Mouse (Mus musculus) testis, postnatal 10 days (tissue): ENCODE data around the gene Capn3.

Experiments
- DNase-seq: peaks from one replicate; pipeline ENCODE4 v3.0.0; 2021; ENCODE audit warnings: low spot score

Gene Capn3

DNA sequence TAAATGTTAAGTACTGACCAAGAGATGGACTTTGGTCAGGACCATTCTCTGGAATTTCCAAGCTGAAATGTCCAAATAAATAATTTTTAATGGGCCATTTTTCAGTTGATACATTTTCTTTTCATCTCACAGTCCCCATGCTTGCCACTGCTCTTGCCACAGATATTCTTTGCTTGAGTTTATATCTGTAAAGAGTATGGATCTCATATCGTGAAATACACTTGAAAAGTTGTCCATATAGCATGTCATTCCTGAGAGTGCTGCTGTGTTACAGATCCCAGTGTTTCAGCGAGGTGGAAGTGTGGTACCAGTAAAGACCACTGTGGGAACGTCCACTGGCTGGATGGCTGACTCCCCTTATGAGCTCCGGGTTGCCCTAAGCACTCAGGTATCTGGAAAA lies at the start of gene Capn3:
Gene Capn3 (plus strand): TSS at position 301 of the 400 bp plus-strand sequence.
- DNase-seq, result no peak

DNA sequence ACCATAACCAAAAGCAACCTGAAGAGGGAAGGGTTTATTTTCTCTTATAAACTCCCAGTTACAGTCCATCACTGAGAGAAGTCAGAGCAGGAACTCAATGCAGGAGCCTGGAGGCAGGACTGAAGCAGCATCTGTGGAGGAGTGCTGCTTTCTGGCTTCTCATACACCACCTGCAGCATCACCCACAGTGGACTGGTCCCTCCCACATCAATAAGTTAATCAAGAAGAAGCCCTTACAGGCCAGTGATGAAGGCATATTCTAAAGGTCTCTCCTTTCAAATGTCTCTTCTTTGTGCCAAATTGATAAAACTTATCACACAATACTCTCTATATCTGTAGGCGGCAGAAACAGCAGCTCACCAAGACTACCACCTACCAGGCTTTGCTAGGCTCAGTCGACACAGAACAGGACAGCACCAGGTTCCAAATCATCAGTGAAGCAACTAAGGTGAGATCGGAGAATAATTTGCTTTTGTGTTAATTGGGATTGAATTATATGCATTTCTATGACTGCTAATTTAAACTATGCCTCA lies 44.7 kb upstream of the Capn3 start:
- no peak for DNase-seq

DNA sequence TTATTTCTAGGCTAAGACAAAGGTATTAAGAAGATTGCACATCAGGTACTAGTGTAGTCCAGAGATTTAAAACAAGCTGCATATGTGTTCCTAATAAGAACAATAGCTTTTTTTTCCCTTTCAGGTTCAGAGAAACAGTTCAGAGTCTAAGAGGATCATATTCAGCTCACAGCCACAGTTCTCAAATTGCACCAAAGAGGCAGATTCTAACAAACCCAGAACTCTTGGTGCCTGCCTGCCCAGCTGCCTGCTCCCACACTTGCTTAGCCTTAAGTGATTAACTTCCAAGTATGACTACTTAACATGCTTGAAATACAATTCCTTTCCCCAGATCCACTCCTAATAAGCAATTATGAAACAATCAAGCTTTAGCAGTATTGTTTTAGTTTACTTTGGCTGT lies 41.7 kb upstream of the Capn3 start:
- DNase-seq, result no peak

DNA sequence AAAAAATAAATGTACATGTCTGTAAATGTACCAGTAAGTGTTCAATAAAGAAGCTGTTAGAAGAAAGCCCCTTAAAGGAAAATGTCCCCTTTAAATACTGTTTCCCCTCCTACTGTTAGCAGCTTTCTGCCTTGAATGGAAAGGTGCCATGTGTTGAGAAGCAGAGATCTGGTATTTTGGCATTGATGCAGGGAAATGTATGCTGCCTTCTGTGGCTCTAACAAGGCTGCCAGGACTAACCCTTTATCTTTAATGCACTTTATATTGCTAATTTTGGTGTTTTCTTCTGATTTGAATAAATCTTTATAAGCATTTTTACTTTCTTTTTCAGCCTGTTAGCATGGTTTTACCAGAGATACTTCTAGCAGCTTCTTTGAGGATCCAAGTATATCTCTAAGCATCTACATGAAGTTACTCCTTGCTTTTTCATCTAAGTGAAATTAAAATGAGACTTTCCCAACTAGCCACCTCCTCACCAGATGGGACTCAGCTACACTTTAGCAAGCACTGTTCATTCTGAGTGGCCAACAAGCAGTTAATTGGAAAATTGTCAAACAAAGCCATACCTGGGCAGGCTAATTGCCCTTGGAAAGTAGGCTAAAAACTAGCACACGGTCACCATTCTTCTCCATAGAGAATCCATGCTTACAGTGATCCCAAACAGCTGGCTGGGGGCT lies 40.9 kb upstream of the Capn3 start:
- DNase-seq, result no peak

DNA sequence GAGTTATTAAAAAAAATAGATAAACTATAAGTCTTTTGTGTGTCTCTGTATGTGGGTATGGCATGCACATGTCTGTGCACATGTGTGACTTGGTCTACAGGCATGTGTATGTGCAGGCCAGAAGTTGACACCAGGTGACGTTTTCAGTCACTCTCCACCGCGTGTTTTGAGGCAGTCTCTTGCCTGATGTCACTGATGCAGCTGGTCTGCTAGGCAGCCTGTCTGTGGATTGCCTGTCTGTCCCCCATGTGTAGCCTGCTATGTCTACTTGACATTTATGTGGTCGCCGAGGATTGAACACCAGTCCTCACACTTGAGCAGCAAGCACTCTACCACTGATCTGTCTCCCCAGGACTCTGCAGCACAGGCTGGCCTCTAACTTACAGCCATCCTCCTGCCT lies 31.4 kb upstream of the Capn3 start:
- no peak for DNase-seq

DNA sequence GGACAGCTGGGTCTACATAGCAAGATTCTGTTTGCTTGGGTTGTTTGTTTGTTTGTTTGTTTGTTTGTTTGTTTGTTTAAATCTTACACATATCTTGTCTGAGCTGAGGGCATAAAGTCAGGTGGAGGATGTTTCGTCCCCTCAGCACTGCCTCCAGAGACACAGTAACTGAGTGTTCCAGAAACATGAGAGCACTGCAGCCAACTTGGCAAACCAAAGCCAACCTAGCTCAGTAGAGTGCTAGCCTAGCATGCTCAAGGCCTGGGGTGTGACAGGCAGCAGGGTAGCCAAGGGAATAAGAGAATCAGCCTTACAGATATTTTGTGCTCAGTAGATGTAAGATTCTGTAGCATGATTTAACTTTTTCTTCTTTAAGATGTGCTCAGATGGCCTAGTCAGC lies 11.3 kb upstream of the Capn3 start:
- DNase-seq, result no peak

DNA sequence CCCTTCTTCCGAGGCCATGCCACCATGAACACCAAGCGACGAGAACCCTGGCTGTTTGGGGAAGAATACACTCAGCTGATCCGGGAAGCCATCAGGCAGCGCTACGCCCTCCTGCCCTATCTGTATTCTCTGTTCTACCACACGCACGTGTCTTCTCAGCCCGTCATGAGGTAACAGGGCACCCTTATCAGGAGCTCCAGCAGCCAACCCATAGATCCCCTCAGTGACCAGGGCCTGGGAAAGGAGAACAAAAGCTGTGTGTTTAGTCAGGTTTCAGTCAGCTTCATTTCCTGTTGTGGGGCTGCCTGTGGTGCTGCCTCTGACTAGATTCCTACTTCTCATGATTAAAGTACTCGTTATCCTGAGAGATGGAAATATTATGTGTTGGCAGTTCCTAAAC lies 9.4 kb upstream of the Capn3 start:
- DNase-seq, result no peak

- no peak for DNase-seq
Measured at GRCm38 (mm10) chr2:120447306-120447705, 8.5 kb upstream of the Capn3 start.

DNA sequence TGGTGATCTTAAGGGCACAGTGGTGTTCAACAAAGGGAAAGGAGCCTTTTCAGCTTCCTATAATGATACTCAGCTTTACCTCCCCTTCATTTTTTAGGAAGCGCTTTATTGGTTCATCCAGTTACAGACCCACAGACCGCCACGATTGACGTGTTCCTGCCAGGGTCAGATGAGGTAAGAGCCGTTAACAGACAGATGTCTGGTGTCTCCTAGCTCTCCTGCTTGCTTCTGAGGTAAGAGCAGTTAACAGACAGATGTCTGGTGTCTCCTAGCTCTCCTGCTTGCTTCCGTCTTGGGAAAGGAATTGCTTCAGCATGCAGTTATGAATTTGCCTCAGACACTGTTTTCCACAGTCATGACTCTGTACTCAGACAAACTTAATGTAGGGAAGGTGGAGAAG lies 5.1 kb upstream of the Capn3 start:
- no peak for DNase-seq

DNA sequence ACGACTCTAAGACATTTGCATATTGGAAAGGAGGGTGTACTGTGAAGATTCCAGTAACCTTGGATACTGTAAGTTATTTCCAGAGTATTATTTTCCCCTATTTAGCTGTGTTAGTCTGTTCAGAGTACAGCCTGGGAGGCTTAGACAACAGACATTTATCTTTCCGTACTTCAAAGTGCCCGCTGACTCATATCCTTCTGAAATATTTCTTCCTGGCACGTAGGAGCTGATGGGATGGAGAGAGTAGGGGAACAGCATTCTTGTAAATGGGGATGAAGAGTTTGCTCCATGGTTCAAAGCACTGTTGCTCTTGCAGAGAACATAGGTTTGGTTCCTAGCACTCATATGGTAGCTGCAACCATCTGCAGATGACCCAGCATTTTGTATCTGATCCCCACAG lies 3.2 kb upstream of the Capn3 start:
- no peak for DNase-seq

DNA sequence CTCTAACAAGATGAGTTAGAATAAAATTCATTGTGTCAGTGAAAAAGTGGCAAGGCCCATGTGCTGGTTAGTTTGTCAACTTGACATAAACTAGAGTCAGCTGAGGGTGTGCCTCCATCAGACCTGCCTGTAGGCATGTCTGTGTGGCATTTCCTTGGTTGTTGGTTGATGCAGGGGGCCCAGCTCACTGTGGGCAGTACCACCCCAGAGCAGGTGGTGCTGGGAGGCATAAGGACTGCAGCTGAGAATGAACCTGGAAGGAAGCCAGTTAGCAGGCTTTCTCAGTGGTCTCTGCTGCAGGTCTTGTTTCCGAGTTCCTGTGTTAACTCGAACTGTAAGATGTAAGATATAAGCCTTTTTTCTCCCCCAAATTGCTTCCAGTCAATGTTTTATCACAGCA lies 832 bp upstream of the Capn3 start:
- no peak for DNase-seq

DNA sequence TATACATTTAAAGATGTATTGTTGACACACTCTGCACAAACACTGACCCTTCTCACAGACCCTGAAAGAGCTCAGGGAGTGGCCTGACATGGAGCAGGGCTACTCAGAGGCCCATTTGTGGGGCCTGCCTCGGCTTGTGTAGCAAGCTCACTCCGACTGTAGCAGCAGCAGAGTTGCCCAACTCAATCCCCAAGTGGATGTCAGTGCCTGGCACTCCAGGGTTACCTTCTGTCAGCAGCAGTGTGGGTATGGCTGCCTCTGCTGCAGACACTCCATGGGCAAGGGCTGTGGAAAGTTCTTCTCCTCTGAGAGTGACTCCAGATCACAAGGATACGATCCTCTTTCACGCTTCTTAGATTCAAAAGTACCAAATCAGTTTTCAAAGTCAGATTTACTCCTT lies 4.4 kb downstream of the Capn3 start:
- no peak for DNase-seq

DNA sequence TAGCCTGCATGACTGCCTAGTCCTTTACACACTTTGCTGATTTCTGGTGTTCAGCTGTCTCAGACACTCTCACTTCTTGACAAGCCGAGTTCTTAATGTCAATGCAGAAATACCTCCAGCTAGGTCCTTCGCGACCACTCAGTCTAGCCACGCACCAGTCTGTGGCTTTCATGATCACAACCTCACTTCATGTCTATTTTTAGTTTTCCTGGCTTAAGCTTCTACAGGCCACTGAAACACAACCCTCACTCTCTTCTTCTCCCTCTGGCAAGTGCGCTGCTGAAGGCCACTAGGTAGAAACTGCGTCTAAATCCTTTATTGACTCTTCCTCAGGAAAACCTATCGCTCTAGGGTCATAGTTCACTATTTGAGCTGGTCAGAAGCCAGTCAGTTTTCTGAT lies 7.5 kb downstream of the Capn3 start:
- no peak for DNase-seq

- DNase-seq, result peak; percentile 49
Measured at GRCm38 (mm10) chr2:120464091-120464490, 8.3 kb downstream of the Capn3 start.

- DNase-seq, result no peak
Measured at GRCm38 (mm10) chr2:120464732-120465396, 9.0 kb downstream of the Capn3 start.

DNA sequence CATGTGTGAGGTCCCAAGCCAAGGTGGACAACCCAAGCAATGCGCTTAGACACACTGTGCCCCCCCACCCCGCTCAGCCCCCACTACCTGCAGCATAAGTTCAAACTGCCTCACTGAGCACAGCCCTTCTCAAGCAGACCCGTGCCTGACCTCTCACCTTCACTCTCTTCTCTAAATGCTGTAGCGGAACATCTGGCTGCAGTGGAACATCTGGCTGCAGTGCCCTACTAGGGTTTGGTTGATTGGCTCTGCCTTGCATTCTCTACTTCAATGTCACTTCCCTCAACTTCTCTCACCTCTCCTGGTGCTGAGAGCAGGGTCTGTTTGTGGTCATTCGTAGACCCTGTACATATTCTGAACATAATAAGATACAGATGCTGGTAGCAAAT lies 9.6 kb downstream of the Capn3 start:
- no peak for DNase-seq

DNA sequence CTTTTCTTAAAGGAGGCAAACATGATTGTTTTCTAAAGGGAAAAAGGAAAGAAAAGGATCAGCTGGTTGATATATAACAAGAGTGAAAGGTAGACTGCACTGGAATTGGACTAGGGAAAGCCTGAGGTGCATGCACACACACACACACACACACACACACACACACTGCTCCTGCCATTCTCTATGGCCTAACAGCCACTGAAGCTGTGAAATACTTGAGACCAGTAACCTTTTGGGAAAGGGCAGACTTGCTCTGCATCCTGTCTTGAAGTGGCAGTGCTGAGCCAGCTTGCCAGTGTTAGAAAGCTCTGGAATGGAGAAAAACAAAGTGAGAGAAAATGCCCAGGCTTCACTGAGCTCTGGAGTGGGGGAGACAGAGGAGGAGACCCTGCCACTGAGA lies 12.2 kb downstream of the Capn3 start:
- DNase-seq, result no peak

DNA sequence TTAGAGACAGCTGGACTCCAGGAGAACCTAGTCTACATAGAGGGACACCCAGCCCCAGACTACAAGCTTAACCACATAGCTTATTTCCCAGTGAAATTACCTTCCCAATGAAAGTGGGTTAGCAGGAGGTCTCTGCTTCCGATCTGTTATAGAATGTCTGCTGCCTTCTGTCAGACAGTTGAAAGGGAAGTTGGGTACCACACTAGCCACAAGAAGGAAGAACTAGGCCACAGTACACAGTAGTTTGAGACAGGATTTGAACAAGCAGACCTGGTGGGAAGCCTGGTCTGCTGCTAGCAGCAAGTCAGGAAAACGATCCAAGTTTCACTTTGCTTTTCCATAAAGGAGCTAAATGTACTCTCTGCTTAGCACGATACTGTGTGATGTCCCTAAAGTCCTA lies 13.4 kb downstream of the Capn3 start:
- no peak for DNase-seq

GRCm38 (mm10) chr2:120469715-120470114 lies 13.9 kb downstream of the Capn3 start:
- no peak for DNase-seq

DNA sequence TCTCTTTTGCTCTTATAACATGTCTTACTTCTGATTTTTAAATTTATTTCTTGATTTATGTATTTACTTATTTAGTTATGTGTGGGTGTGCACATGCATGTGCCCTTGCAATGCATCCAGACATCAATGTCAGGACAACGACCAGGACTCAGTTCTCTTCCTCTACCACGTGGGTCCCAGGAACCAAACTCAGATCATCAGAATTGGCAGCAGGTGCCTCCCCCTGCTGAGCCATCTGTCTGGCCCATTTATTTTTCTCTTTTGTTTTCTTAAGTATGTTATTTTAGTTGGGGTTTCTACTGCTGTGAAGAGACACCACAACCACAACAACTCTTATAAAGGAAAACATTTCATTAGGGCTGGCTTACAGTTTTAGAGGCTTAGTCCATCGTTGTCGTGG lies 15.0 kb downstream of the Capn3 start:
- no peak for DNase-seq

DNA sequence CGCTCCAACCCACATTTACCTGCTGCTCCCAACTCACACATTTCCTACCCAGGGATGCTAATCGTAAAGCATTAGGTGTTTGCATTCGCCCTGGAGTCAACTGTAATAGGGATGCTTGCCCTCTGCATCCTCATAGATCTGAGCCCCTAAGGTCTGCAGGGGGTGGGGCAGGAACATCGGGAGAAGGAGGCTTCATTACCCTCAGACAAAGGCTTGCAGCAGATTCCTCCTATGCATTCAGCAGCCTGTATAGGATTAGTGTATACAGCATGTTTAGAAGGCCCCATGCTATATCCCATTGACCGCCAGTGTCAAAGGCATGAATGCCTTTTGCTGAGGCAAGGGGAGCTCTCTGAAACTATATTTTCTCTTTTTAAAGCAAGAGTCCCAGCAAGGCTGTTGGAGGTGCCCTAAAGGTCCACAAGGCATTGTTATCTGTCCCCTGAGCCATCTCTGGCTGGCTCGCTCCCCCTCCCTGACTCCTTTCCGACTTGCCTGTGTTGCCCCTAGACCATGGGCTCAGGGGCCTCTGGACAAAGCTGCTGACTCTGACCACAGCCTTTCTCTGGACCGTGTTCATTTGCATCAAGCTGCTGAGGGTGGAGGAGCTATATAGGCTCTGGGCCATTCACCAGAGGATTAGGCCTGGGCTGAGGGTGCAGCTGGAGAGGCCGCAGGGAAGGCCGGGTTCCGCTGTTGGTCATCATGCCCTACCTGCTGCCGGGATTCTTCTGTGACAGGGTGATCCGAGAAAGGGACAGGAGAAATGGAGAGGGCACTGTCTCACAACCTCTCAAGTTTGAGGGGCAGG lies 20.7 kb downstream of the Capn3 start:
- no peak for DNase-seq

GRCm38 (mm10) chr2:120478600-120478999 lies 22.8 kb downstream of the Capn3 start:
- peak; percentile 85 for DNase-seq

GRCm38 (mm10) chr2:120481921-120482320 lies 26.1 kb downstream of the Capn3 start:
- DNase-seq, result no peak
